Comparison of ENCODE assay signal across 9 mouse cellular contexts in the genomic region with DNA sequence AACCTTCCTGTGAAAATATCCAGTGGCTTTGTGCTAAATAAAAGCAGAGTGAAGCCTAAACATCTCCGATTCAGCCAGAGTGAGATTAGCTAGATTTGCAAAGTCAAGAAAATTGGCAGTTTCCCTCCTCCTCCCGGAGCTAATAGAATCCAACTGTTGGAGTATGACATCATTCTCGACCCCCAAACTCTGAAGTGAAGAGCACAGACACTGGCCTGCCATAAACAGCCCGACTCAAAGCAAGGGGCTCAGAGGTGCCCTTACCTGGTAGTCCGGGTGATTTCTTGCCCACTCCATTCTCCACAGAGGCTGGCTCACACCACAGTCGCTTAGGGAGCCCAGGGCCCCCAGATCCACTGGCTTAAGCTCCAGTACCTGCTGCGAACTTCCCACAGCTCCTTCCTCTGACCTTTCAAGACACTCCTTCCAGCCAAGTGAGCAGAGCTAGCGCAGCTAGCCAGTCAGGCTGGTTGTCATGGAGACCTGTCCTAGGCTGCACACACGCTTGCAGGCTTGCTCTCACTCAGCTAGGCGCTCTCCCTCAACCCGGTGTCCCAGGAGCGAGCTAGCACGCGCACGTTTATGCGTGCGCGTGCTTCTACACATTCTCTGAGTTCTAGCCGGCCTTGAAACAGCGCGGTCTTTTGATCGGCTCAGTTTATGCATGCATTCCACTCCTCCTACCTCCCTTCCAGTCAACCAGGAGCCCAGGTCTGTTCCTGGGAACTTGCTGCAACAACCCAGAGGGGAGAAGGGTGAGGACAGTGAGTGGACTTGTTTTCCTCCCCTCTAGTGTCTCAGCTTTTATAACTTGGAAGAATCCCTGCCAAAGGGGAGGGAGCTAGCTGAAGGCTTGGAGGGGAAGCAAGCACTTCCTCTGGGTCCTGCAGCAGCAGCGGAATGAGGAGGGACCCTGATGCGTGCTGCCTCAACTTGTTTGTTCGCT.
DNase-seq lines count a peak whose midpoint lies in the region; ATAC-seq and TF ChIP-seq lines count a peak whose summit lies in the region.
"Had no signal": no experiment of that assay in that cellular context is flagged by ENCODE, and none has a peak within 500 bp of the region (broad histone marks: within the 10 kb centered on the region; RNA-seq: fewer than 3 reads in every experiment).

No protein-coding gene starts in this region.

- H3K27ac ChIP-seq in forebrain, embryonic 14.5 days (ENCODE audit: low read depth, low read length) = peak overlapping the region; percentile 35
- H3K27ac ChIP-seq in heart, postnatal 0 days (ENCODE audit: low read depth) = peak overlapping the region; percentile 94
- H3K27ac ChIP-seq in liver, embryonic 13.5 days = peak overlapping the region; percentile 56
- peak overlapping the region; percentile 57 for H3K27ac ChIP-seq in neural tube, embryonic 11.5 days (ENCODE audit: low read depth, low read length)

- 1% methylated on average over 25 of the region's 25 CpGs for WGBS in forebrain, embryonic 14.5 days
- WGBS in heart, postnatal 0 days = 2% methylated on average over 25 of the region's 25 CpGs
- 11% methylated on average over 25 of the region's 25 CpGs for WGBS in liver, embryonic 13.5 days (ENCODE audit: insufficient replicate concordance)
- WGBS in neural tube, embryonic 11.5 days = 2% methylated on average over 25 of the region's 25 CpGs

- TF ChIP-seq CTCF in heart, postnatal 0 days (IDR thresholded peaks at IDR 0.05; ENCODE audit: low read depth) = no peak

- DNase-seq in ES-CJ7 (ENCODE audit: low read depth, low spot score) = peak; percentile 98
- peak; percentile 94 for DNase-seq in cerebellum, adult 11-12 months
- peak; percentile 96 for DNase-seq in forebrain, embryonic 14.5 days (ENCODE audit: low spot score)
- peak; percentile 97 for DNase-seq in heart, postnatal 0 days (ENCODE audit: low spot score)
- DNase-seq in kidney, postnatal 25 days = peak; percentile 82 to 95
- peak; percentile 58 for DNase-seq in liver, embryonic 13.5 days
- DNase-seq in neural tube, embryonic 11.5 days (ENCODE audit: low spot score) = peak; percentile 93
- peak; percentile 67 for DNase-seq in telencephalon, adult 2 months (ENCODE audit: low read depth, low spot score)

- peak; percentile 49; the same call in 1 of the 2 replicates for TF ChIP-seq EP300 in heart, postnatal 0 days (IDR thresholded peaks at IDR 0.05; ENCODE audit: low read depth)

- H3K9me3 ChIP-seq in forebrain, embryonic 14.5 days (replicated peaks; ENCODE audit: control insufficient read depth, low read length) = no peaks in the 10 kb centered on the region
- no peaks in the 10 kb centered on the region for H3K9me3 ChIP-seq in heart, postnatal 0 days (replicated peaks; ENCODE audit: control insufficient read depth, low read length)
- H3K9me3 ChIP-seq in liver, embryonic 13.5 days (replicated peaks) = no peaks in the 10 kb centered on the region
- no peaks in the 10 kb centered on the region for H3K9me3 ChIP-seq in neural tube, embryonic 11.5 days (ENCODE audit: control insufficient read depth, low read length)

- H3K36me3 ChIP-seq in forebrain, embryonic 14.5 days (ENCODE audit: control insufficient read depth, insufficient read depth, low read length) = no peaks in the 10 kb centered on the region
- H3K36me3 ChIP-seq in heart, postnatal 0 days (replicated peaks; ENCODE audit: control insufficient read depth, insufficient read depth, low read length) = no peaks in the 10 kb centered on the region; the same call in 1 of the 2 replicates
- no peaks in the 10 kb centered on the region for H3K36me3 ChIP-seq in liver, embryonic 13.5 days
- H3K36me3 ChIP-seq in neural tube, embryonic 11.5 days (ENCODE audit: control insufficient read depth, insufficient read depth, low read length) = no peaks in the 10 kb centered on the region

- H3K9ac ChIP-seq in forebrain, embryonic 14.5 days (ENCODE audit: low read length) = peak overlapping the region; percentile 50
- H3K9ac ChIP-seq in heart, postnatal 0 days (replicated peaks; ENCODE audit: low read depth, low read length) = peak overlapping the region; percentile 61
- peak overlapping the region; percentile 61 for H3K9ac ChIP-seq in liver, embryonic 13.5 days
- H3K9ac ChIP-seq in neural tube, embryonic 11.5 days (ENCODE audit: low read length) = peak overlapping the region; percentile 48

- H3K4me2 ChIP-seq in forebrain, embryonic 14.5 days (ENCODE audit: low read length) = peak overlapping the region; percentile 48
- H3K4me2 ChIP-seq in heart, postnatal 0 days (ENCODE audit: low read depth, low read length) = peak overlapping the region; percentile 73
- peak overlapping the region; percentile 64 for H3K4me2 ChIP-seq in liver, embryonic 13.5 days
- H3K4me2 ChIP-seq in neural tube, embryonic 11.5 days (ENCODE audit: low read depth) = peak overlapping the region; percentile 53

- H3K4me3 ChIP-seq in forebrain, embryonic 14.5 days (ENCODE audit: low read depth, low read length) = peak overlapping the region; percentile 19
- H3K4me3 ChIP-seq in heart, postnatal 0 days (ENCODE audit: low read depth, low read length) = peak overlapping the region; percentile 53
- peak overlapping the region; percentile 43 for H3K4me3 ChIP-seq in liver, embryonic 13.5 days (replicated peaks)
- peak overlapping the region; percentile 34 for H3K4me3 ChIP-seq in neural tube, embryonic 11.5 days (ENCODE audit: low read depth, low read length)

- no peaks in the 10 kb centered on the region for H3K27me3 ChIP-seq in forebrain, embryonic 14.5 days (replicated peaks; ENCODE audit: control insufficient read depth, insufficient read depth, low read length)
- H3K27me3 ChIP-seq in heart, postnatal 0 days (ENCODE audit: control insufficient read depth, insufficient read depth, low read length) = no peaks in the 10 kb centered on the region
- H3K27me3 ChIP-seq in liver, embryonic 13.5 days = no peaks in the 10 kb centered on the region
- H3K27me3 ChIP-seq in neural tube, embryonic 11.5 days (ENCODE audit: control insufficient read depth, insufficient read depth, low read length) = no peaks in the 10 kb centered on the region
- H3K27me3 ChIP-seq: CH12.LX had no signal

- ATAC-seq in forebrain, embryonic 14.5 days = peak; percentile 95
- ATAC-seq in heart, postnatal 0 days (ENCODE audit: insufficient read depth, low read depth) = peak; percentile 91
- ATAC-seq in liver, embryonic 13.5 days (ENCODE audit: low read depth) = peak; percentile 87
- ATAC-seq in neural tube, embryonic 11.5 days (ENCODE audit: insufficient read depth, low FRiP score, low TSS enrichment) = peak; percentile 95

- peaks cover 25% of the 10 kb centered on the region for H3K4me1 ChIP-seq in forebrain, embryonic 14.5 days (ENCODE audit: control insufficient read depth, insufficient read depth, low read length)
- peaks cover 54% of the 10 kb centered on the region for H3K4me1 ChIP-seq in heart, postnatal 0 days (ENCODE audit: control insufficient read depth, insufficient read depth)
- peaks cover 76% of the 10 kb centered on the region for H3K4me1 ChIP-seq in liver, embryonic 13.5 days (replicated peaks)
- H3K4me1 ChIP-seq in neural tube, embryonic 11.5 days (ENCODE audit: control insufficient read depth, insufficient read depth, low read length) = peaks cover 32% of the 10 kb centered on the region

Comparison
In these comparisons a context has a peak if more than half of its experiments do, and no peak if none do; other contexts are left out.
1. Peak in every context shown above with its lines: DNase-seq, ATAC-seq, H3K4me3 ChIP-seq and H3K27ac ChIP-seq.
2. H3K27ac ChIP-seq: peak in every context shown above with its lines; median percentile 94 in heart, postnatal 0 days; 57 in neural tube, embryonic 11.5 days; 56 in liver, embryonic 13.5 days; 35 in forebrain, embryonic 14.5 days.